Mouse (Mus musculus) G1E (cell line): Measurements from ENCODE around the gene Hpd.

Experiments
- CTCF ChIP-seq: IDR thresholded peaks from 2 replicates; pipeline ENCODE4 v1.5.1; 2012; ENCODE audit warnings: low read depth, low read length, inconsistent platforms, mixed read lengths
- POLR2AphosphoS5 ChIP-seq: IDR thresholded peaks from 2 replicates; pipeline ENCODE4 v1.6.1; 2012; ENCODE audit warnings: low read depth, low read length, inconsistent platforms; ENCODE audit not compliant: insufficient replicate concordance
- TAL1 ChIP-seq: conservative IDR thresholded peaks from 2 replicates; pipeline ENCODE4 v1.6.1; 2012; ENCODE audit warnings: low read depth, low read length, inconsistent platforms, mixed read lengths

- TF ChIP-seq CTCF (no peak), POLR2AphosphoS5 (no peak), TAL1 (no peak)
Observed at GRCm38 (mm10) chr5:123130814-123131148, 51.7 kb downstream of the Hpd start.
